Mouse (Mus musculus): ENCODE measurements at regions not wholly inside any gene's neighbourhood (a gene's known extent, or its start where the extent isn't known, plus 50 kb on each side); places are given as distances from the start of the nearest gene placed in this dataset.
"Not testable (repeated sequence)": the region's sequence is repeated elsewhere in the genome, so short reads cannot be mapped to it uniquely, and the experiment has no call there.

DNA sequence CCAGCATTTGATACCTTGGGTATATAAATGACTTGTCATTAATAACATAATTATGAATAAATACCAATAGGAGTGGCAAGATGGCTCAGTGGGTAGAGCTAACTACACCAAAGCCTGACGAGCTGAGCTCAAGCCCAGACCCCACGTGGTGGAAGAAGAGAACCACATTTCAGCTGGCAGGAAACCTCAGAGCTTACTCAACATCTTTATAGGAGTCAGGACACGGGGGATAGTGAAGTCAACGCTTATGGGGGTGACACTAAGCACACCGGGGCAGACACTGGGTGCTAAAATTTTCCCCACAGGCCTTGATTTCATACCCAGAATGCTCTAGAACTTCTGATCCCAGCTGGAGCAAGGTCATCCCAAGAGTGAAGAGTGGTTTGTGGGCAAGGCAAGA, 259.3 kb downstream of the Setd4 start:
- no peak for DNase-seq (ENCODE audit: extremely low read depth, low read depth)

DNA sequence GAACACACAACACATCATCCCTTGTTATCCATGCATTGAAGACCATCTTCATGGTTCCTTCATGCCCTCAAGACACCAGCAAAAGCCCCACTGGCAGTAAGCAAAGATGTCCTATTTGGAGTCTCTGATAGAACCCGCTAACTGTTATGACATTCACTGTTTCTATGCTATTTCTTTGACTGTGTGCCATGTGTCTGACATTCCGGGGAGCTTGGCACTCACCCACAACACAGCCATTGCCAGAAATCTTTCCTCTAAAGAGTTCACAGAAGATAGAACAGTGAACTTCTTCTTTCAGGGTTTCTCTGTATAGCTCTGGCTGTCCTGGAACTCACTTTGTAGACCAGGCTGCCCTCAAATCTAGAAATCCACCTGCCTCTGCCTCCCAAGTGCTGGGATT, 261.2 kb downstream of the Setd4 start:
- DNase-seq (ENCODE audit: extremely low read depth, low read depth) = no peak

DNA sequence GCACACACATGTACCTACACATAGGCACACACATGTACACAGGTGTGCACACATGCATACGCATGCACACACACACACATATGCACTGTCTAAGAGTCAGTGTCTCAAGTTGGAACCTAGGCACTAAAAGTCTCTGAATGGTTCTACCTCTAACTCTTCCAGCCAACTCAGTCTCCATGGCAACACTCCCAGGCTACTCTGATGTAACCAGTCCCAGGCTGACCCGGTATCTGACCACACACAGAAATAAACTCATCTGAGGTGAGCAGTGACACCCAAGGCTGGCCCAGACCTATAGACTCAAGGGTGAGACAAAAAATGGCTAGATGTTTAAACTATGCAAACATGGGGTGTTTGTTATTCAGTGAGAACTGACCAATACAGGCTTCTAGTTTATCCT, 262.1 kb downstream of the Setd4 start:
- no peak for DNase-seq (ENCODE audit: extremely low read depth, low read depth)

DNA sequence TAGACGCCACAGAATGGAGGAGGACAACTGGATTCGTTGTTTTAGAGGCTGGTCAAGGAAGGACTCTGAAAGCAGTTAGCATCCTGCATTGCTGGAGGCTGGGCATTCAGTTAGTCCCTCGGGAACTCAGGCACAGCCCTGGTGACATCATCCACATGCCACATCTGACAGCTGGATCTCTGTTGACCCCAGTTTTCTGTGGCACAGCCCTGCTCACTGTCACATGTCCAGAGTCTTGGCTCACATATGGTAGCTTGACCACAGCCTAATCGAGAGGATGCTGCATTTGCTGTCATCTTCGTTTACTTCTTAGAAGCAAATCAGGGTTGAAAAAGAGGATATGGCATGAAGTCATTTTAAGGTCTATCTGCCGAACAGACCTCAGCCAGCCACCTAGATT, 265.1 kb downstream of the Setd4 start:
- no peak for DNase-seq (ENCODE audit: extremely low read depth, low read depth)

DNA sequence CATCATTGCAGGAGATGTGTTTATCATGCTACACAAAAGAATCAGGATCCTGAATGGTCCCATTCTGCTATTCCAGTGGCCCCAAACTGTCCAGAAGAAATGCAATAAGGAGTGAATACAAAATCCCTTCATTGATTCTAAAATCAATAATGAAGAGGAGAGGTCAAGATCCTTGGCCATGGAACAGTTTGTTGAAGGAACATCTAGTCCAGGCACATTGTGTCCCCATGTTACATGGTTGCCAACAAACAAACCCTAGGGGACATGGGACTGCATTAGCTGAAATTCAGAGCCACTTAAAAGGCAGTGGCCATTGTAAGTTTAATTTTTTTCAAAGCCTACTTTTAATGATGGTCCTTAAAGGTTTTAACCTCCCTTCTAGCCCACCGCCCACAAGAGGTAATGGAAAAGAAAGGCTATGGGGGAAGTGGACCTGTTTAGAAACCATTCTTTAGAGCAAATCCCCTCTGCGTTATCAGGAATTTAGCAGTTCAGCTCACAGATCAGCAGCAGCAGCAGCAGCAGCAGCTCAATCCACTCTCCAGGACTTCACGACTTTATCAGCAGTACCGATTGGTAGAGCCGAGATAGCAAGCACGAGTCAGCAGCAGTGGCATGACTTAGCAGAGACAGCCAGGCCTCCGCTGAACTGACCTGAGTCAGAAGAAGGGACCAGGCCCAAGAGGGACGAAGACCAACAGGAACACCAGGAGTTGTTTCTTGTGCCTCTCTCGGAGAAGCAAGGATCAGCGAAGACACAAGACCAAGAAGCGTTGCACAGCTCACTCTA, 268.3 kb downstream of the Setd4 start:
- no peak for DNase-seq (ENCODE audit: extremely low read depth, low read depth)

DNA sequence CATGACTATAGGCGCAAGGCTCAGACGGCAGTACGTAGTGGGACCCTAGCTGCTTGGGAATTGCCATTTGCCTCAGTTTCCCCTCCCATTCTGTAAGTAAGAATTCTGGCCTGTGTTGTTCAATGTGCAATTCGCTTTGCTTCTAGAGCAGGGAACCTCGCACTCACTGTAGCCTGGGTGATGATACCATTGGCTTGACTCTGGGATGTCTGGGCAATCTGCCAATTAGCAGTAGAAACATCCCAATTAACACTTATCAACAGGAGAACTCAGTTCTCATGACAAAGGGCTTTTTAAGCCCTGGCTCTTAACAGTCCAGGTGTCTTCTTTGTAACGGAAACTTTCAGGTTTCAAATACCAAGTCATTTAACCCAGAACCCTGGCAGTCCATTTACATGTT, 270.2 kb downstream of the Setd4 start:
- DNase-seq (ENCODE audit: extremely low read depth, low read depth) = peak; percentile 2

DNA sequence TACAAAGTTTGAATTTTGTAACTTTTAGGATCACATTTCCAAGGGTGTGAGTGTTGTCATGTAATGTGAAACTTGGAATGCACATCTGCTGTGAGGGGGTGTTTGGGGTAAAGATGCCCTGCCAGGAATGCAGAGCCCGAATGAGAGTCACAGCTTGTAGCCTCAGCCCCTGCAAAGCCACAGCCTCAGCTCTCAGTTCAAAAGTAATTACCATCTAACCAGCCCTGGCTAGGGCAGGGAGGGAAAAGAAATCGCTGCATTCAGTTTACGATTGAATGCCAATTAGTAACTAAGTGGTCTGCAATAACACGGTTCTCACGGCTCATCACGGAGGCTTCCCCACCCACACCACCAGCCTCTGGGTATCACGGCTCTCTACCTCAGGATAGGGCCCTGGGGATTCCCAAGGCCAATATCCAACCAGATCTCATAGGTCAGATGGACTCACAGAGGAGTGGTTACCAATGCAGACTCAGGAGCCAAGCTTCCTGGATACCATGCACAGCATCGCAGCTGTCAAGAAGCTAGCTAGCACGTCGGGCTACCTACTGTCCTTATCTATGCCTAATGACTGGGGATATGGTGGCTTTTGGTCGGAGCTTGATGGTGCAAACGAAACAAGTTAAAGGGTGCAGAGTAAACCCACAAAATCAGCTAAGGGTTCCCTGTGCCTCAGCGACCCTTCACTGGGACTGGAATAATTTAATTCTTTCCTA, 275.0 kb downstream of the Setd4 start:
- no peak for DNase-seq (ENCODE audit: extremely low read depth, low read depth)

DNA sequence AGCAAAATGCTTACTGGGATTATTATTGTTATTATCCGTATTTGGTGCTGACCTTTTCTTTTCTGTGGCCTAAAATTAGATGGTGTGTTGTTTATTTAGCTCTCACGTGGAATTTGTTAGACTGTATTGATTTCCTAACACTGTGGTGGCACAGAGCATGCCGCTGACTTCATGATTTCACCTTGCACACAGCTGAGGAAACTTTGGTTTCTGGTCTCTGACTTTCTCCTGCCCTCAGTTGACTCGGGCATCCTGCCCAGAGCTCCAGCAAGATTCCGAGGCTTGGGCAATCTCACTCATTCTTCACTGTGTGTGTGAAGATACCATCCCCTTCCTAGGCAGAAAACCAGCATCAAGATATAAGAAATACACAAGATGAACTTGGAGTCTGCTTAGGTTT, 279.0 kb downstream of the Setd4 start:
- no peak for DNase-seq (ENCODE audit: extremely low read depth, low read depth)

DNA sequence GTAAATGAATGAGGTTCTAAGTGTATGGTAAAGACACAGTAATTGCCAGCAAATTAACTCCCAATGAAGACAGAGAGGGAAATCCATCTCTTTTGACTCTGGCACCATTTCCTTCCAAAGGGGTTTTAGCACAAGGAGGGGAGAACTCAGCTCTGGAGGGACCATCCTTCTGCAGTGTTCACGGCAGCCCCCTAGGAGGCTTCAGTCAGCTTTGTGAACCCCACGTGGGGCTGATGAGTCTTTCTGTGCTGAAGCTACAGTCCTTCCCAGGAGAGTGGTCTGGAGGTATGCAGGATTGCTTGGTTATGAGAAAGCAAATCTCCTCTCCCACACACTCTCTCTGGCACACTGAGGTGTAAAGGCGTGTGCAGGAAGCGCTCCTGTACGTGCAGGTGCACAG, 280.7 kb downstream of the Setd4 start:
- no peak for DNase-seq (ENCODE audit: extremely low read depth, low read depth)

DNA sequence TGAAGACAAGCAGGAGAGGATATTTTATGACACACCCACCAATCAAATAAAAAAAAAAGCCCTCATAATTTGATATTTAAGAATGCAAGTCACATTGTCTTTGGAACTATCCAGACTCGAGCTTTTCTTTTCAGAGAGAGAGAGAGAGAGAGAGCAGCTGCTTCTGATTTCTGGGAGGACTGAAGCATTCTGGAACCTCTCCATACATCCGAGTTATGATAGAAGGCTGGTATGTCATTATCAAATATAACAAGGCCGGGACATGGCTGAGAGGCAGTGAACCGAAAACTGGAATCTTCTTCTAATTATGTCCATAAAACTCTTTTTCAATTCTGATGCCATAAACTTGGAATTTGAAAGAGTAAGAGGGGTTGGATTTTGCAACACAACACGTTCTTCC, 284.3 kb downstream of the Setd4 start:
- DNase-seq (ENCODE audit: extremely low read depth, low read depth) = no peak

DNA sequence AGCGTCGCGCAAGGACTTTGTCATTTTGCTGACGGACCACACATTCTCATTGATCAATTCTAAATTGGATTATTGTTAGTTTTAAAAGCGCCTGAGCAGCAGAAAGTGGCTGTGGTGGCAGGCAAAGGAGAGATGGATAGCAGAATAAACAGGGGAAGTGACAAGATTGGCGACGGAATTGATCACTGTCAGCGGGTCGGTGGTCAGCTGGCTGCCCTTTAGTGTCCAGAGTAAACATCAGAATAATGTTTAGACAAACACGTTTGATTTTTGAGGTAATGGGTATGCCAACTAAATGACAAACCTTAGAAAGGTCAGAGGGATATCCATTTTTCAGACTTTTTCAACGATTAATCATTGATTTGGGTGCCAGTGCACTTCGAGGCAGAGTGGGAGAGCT, 292.2 kb downstream of the Setd4 start:
- no peak for DNase-seq (ENCODE audit: extremely low read depth, low read depth)

DNA sequence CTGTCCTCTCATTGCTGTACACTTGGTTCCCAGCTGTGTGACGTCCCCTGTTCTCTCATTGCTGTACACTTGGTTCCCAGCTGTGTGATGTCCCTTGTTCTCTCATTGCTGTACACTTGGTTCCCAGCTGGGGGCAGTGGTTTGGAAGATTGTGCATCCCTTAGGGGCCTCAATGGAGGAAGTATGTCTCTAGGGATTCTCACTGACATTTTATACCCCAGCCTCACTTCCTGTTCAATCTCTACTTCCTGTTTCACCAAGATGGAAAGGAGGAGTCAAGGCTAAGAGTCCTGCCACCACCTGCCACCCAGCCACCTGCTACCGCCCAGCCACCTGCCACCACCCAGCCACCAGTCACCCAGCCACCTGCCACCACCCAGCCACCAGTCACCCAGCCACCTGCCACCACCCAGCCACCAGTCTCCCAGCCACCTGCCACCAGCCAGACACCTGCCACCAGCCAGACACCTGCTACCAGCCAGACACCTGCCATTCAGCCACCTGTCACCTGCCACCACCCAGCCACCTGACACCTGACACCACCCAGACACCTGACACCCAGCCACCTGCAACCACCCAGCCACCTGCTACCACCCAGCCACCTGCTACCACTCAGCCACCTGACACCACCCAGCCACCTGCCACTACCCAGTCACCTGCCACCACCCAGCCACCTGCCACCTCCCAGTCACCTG, 295.1 kb downstream of the Setd4 start:
- no peak for DNase-seq (ENCODE audit: extremely low read depth, low read depth)

DNA sequence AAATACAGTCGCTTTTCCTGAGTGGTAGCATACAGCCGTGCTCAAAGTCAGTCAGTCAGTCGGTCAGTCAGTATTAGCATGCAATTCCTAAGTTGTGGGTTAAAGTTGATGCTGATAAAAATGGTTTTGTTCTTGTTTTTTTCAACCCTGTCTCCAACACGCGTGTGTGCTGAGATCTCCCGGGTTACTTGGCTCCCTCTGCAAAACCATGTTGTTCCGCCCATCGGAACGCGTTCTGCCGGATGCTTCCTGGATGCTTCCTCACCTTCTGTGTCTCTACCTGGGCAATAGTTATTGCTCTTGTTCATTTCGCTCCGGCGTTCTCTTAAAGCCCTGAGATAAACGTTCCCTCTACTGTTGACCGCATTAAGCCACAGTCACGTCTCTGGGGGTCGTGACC, 296.9 kb downstream of the Setd4 start:
- DNase-seq (ENCODE audit: extremely low read depth, low read depth) = no peak

DNA sequence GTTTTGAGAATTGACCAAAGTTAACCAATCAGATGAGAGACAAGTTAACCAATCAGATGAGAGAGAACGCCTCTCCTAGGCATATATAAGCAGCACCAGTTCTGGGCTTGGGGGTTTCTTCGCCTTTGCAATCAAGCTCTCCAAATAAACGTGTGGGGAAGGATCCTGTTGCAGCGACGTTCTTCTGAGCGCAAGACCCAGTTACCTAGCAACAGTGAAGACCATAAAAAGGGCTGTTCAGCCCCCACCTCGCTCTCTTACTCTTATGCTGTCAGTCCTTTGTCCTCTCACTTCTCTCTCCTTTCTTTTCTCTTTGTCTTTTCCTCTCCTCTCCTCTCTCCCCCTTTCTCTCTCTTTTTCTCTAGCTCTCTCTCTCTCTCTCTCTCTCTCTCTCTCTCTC, 297.7 kb downstream of the Setd4 start:
- DNase-seq (ENCODE audit: extremely low read depth, low read depth) = not testable (repeated sequence)

DNA sequence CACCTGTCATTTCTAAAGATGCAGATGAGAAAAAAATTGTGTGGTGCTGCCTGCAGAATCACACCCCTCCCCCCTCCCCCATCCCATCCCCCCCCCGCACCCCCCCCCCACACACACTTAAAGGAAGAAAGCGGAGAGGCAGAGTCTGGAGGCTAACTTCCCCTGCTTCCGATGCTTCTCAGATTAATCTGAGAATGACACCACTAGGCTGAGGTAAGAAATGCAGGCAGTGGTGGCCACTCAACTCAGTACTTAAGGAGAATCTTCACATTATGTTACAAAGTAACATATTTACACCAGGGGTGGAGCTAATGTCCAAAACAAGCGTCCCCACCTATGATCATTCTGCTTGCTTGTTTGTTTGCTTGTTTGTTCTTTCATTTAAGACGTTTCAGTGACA, 309.4 kb downstream of the Setd4 start:
- no peak for DNase-seq (ENCODE audit: extremely low read depth, low read depth)

DNA sequence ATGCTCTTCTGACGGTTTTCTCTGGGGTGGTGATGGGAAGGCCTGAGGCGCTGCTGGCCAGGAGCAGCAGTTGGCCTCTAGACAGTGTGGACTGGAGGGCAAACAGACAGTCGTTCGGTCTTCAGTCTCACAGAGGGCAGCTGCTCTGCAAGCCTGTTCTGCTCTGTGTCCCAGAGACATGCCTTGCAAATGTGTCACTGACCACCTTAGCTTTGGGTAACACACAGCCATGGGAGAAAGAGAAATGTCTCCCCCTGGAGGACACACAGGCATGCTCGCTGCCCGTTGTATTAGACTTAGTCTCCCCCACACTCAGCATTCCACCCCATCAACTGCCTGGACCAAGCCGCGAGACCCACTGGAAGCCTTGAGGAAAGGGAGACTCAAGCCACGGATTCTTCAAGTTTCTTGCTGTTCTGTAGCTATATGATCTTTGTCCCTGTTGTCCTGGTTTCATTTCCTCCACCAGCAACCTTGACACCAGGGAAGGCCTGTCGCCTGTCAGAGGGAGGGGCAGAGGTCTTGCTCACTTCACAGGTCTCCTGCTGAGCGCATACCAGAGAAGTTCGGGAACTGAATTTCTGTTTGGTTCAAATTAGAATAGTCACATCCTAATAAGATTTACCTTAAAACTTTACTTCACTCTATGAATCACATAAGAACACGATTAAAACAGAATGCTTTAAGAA, 310.8 kb downstream of the Setd4 start:
- DNase-seq (ENCODE audit: extremely low read depth, low read depth) = peak; percentile 38

DNA sequence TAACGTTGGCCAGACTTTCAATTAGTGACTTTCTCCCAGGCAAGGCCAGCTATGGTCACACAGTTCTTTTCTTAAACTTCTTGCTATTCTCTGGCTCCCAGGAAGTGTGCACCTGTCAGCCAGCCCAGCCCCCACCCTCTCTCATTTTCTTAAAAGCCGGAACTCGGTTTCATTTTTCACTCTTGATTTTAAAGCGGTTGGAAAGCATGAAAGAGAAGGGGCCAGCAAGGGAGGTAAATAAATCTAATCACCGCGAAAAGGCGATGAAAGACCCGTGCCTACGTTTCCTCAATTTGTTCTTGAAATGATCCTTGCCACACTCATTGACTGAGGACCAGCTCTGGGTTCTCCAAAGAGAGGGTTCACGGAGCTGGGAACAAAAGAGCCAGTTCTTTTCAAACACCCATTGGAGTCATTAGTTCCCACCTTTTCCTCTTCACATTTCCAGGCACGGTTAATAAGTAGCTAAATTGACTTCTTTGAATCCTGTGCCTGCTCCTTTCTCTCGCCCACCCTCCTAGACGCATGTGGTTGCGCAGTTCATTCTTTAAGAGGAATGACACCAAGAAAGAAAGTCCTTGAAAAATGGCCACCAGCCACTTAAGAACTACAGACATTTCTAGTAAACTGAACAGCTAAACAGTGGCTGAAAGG, 311.6 kb downstream of the Setd4 start:
- no peak for DNase-seq (ENCODE audit: extremely low read depth, low read depth)

DNA sequence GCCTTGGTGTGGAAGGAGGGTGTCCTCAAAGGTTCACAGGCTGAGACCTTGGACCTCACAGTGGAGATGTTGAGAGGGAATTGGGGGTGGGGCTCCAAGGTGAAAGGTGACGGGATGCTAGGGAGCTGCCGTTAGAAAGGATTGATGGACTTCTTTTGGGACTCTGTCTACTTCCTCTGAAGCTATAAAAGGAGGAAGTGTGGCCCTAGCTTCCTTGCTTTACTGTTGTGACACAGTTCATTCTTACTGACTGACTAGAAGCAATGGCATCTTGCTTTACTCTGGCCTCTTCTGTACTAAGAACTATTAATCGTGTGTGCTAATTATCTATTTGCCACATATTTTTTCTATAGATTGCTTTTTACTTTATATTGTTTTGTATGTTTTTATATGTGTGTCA, 315.8 kb downstream of the Setd4 start:
- no peak for DNase-seq (ENCODE audit: extremely low read depth, low read depth)

DNA sequence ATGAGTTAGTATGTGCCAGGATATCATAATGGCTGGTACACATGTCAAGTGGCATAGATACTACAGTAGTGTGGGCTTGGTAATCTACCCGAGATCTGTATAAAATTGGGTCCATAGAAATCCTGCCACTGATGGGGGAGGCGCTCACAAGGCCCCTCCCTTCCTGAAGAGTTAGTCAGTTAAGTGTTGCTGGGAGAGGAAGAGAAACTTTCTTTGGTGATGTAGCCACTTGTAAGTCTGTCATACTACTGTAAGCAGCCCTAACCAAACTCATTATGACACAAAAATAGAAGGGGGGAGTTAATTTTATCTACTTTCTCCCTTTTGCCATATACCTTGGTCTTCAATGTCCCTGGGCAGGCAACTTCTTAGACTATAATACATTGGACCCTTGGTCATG, 316.3 kb downstream of the Setd4 start:
- DNase-seq (ENCODE audit: extremely low read depth, low read depth) = no peak

DNA sequence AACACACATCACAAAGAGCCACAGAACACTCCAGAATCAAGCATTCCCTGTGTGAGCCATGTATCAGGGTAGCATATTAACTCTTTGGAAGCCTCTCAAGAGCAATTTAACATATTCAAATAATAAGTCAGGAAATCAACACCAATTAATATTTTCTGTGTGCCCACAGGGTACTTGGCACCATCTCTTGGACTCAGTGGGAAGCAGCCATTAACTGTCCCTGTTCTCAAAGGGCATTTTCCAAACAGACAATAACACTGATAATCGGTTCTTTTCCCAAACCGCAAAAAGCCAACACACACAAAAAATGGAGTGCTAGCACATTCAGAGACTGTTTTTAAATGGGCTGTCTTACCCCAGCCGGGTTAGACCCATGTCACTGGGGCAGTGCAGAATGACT, 317.0 kb downstream of the Setd4 start:
- no peak for DNase-seq (ENCODE audit: extremely low read depth, low read depth)

DNA sequence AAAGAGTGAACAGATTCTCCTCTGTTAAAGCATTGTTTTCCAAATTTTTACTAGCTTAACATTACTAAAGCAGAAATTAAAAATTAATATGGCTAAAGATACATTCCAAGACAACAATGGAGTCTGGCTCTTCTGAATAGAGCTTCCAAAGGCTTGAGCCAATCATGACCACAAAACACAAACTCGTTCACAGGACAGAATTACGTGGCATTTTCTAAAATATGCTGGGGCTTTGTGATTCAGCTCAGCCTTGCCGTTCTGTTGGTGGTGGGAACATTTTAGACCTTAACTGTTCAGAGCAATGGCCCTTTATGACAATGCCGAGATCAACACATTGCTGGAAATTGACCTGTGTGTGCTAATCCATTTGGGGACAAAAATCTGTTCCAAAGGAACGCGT, 318.7 kb downstream of the Setd4 start:
- DNase-seq (ENCODE audit: extremely low read depth, low read depth) = no peak

All from MEL-GATA-1-ER (cell line).